Mouse (Mus musculus) small intestine, adult 2 months (tissue): ENCODE measurements around the gene Fggy.

Source experiments
- CTCF ChIP-seq: fragments of 200-500 bp; IDR thresholded peaks from 2 replicates; pipeline ENCODE4 v1.5.1; 2012; ENCODE audit warnings: low read depth, mild to moderate bottlenecking, control low read depth, inconsistent platforms, low read length, moderate library complexity, mixed read lengths; ENCODE audit not compliant: insufficient replicate concordance, insufficient read length; ENCODE audit errors: extremely low read depth
- POLR2A ChIP-seq: fragments of 200-500 bp; IDR thresholded peaks from 2 replicates; pipeline ENCODE4 v1.6.1; 2012; ENCODE audit warnings: low read depth, mild to moderate bottlenecking, control low read depth, inconsistent platforms, low read length, moderate library complexity

DNA sequence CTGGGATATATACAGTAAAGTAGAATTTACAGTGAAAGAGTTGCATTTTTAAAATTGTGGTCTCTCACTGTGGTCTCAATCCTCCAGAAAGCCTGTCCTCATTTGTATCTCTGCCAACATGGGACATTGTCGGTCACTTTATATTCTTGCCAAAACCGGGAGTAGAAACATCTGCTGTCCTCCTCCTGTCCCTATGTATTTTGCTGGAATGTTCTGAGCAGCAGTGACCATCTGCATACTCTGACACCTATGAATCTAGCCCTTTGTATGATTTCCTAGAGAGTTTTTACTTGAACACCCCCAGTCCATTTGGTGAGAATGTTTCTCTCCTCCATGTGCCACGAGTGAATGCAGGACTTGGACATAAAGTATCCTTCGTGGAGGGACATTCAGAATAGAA lies 318.6 kb downstream of the Fggy start:
- TF ChIP-seq CTCF (no peak), POLR2A (no peak)
